Mouse (Mus musculus): Measurements from ENCODE around the gene Usb1. TPM values are rescaled to one million over a fixed set of nuclear protein-coding genes. Genes with fewer than 3 reads are reported as not detected.
A peak's percentile ranks its signal among the peaks of the same experiment; 100 is the strongest.

The Usb1 gene
- polyA plus RNA-seq (2016; fragmentation: Nextera tagmentation; extraction: Ambion mirVana) = 33.9 and 37.1 TPM in 2 replicates

- Histone ChIP-seq H3K4me2 (replicated peaks) (peak within 1 kb of the TSS; percentile 88), H3K27ac (replicated peaks) (peak within 1 kb of the TSS; percentile 98), H3K4me3 (peak within 1 kb of the TSS; percentile 95), H3K9ac (replicated peaks) (peak within 1 kb of the TSS; percentile 95), H3K36me3 (peaks cover 33% of the 10 kb centered on the region), H3K9me3 (no peaks in the 10 kb centered on the region), H3K27me3 (no peaks in the 10 kb centered on the region), H3K4me1 (peaks cover 20% of the 10 kb centered on the region)
- WGBS = under 1% methylated on average over 56 of the region's 80 CpGs
- peak; percentile 94 for ATAC-seq (ENCODE audit: low FRiP score, low read depth)
These were observed at the start of gene Usb1, which contains the start of gene Zfp319 for GRCm38 (mm10) chr8:95331720-95332436. TSS of gene Usb1 (plus strand) at chr8:95332284. TSS of gene Zfp319 (minus strand) at chr8:95331950.

GRCm38 (mm10) chr8:95289066-95289650 lies 42.9 kb upstream of the Usb1 start:
- Histone ChIP-seq H3K9me3 (no peaks in the 10 kb centered on the region), H3K36me3 (no peaks in the 10 kb centered on the region), H3K27me3 (no peaks in the 10 kb centered on the region), H3K4me1 (no peaks in the 10 kb centered on the region), H3K9ac (replicated peaks) (no peak overlapping the region), H3K4me2 (replicated peaks) (no peak overlapping the region), H3K27ac (replicated peaks) (no peak overlapping the region), H3K4me3 (no peak overlapping the region)
- no peak for ATAC-seq (ENCODE audit: low FRiP score, low read depth)
- WGBS = 84% methylated on average over 6 of the region's 6 CpGs

GRCm38 (mm10) chr8:95293172-95293571 lies 38.9 kb upstream of the Usb1 start:
- Histone ChIP-seq H3K36me3 (no peaks in the 10 kb centered on the region), H3K4me2 (replicated peaks) (no peak overlapping the region), H3K9me3 (no peaks in the 10 kb centered on the region), H3K4me3 (no peak overlapping the region), H3K27me3 (no peaks in the 10 kb centered on the region), H3K9ac (replicated peaks) (no peak overlapping the region), H3K27ac (replicated peaks) (no peak overlapping the region), H3K4me1 (no peaks in the 10 kb centered on the region)
- no peak for ATAC-seq (ENCODE audit: low FRiP score, low read depth)
- WGBS = 95% methylated on average over 11 of the region's 11 CpGs

DNA sequence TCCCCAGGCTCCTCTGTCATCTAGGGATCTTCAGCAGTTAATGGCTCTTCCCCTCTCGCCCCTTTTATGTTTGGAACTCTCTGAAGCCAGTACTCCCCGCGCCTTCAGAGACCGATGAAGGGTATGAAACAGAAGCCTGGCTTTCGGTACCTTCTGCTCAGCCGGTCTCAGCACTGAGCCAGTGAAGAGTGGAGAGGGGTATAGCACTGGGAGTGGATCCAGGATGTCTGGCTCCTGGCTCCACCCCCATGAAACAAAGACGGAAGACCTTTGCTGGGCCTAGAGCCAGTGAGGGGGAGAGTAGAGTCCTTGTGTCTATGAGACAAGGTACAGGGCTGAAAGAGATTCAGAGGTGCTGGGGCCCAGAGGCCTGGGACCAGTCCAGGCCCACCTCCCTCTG lies 38.2 kb upstream of the Usb1 start:
- WGBS = 78% methylated on average over 7 of the region's 7 CpGs
- no peak for ATAC-seq (ENCODE audit: low FRiP score, low read depth)

DNA sequence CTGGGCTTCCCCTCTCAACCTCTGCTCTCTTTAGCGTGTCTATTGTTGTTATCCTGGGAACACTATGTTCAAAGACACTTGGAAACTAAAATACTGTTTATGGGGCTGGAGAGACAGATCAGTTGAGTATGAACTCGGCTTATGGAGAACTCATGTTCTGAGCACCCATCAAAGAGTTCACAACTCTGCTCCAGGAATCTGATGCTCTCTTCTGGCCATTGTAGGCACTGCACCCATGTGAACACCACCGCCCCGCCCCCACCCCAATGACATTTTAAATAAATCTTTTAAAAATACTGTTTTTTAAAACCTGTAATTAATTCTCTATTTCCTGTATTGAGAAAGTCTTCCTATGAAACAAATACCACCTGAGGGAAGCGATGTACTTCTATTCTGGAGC lies 29.7 kb upstream of the Usb1 start:
- no peak overlapping the region for H3K27ac ChIP-seq (replicated peaks)
- H3K4me2 ChIP-seq (replicated peaks) = no peak overlapping the region
- H3K9me3 ChIP-seq = no peaks in the 10 kb centered on the region
- H3K4me3 ChIP-seq = no peak overlapping the region
- no peaks in the 10 kb centered on the region for H3K27me3 ChIP-seq
- H3K9ac ChIP-seq (replicated peaks) = no peak overlapping the region
- no peaks in the 10 kb centered on the region for H3K4me1 ChIP-seq
- H3K36me3 ChIP-seq = no peaks in the 10 kb centered on the region
- no peak for ATAC-seq (ENCODE audit: low FRiP score, low read depth)
- 22% methylated on average over 5 of the region's 5 CpGs for WGBS

More for the DNA sequence above, 38.2 kb upstream of the Usb1 start:
- Histone ChIP-seq H3K4me2 (replicated peaks) (no peak overlapping the region), H3K9ac (replicated peaks) (no peak overlapping the region), H3K4me1 (no peaks in the 10 kb centered on the region), H3K36me3 (no peaks in the 10 kb centered on the region), H3K9me3 (no peaks in the 10 kb centered on the region), H3K4me3 (no peak overlapping the region), H3K27ac (replicated peaks) (no peak overlapping the region), H3K27me3 (no peaks in the 10 kb centered on the region)

DNA sequence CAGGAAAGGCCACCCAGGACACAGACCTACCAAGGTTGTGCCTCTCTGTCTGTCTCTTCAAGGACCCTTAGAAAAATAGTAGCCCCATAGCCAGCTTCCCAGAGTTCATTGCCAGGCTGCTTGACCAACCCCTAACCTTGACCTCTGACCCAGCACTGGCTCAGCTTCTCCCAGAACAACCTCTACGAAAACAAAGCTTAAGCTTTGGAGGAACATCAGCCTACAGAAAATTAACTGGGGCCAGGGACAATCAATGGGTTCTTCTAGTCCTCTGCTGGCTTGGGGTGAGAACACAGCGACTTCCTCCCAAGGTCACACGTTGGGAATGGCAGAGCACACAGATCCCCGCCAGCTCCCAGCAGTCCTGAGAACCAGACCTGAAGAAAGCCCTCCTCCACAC lies 26.6 kb upstream of the Usb1 start:
- no peak overlapping the region for H3K27ac ChIP-seq (replicated peaks)
- H3K9ac ChIP-seq (replicated peaks) = no peak overlapping the region
- 84% methylated on average over 4 of the region's 4 CpGs for WGBS
- no peaks in the 10 kb centered on the region for H3K9me3 ChIP-seq
- no peak overlapping the region for H3K4me3 ChIP-seq
- H3K27me3 ChIP-seq = no peaks in the 10 kb centered on the region
- no peak for ATAC-seq (ENCODE audit: low FRiP score, low read depth)
- peaks cover 6% of the 10 kb centered on the region for H3K4me1 ChIP-seq
- no peaks in the 10 kb centered on the region for H3K36me3 ChIP-seq
- H3K4me2 ChIP-seq (replicated peaks) = no peak overlapping the region

DNA sequence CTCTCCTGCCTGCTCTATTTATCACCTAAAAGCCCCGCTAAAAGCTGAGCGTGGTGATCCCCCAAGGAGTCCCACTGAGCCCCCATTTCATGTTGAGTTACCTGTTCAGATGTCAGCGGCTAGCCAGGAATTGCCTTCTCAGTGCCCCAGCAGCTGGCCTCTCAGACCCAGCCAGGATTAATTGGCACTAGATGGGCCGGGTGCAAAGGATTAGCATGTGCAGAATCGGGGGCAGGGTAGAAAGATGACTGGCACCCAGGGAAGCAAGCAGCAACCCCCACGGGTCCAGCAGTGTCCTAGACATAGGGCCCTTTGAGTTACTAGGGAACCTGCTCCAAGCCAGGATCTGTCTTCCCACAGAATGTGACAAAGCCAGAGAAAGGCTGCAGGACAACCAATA lies 25.7 kb upstream of the Usb1 start, which contains the start of gene Cngb1:
Cngb1 (minus strand) TSS at position 155 of the 400 bp plus-strand sequence.
- Histone ChIP-seq H3K27ac (replicated peaks) (no peak within 1 kb of the TSS), H3K27me3 (no peaks in the 10 kb centered on the region), H3K36me3 (no peaks in the 10 kb centered on the region), H3K4me2 (replicated peaks) (no peak within 1 kb of the TSS), H3K9me3 (no peaks in the 10 kb centered on the region), H3K4me1 (peaks cover 15% of the 10 kb centered on the region), H3K9ac (replicated peaks) (no peak within 1 kb of the TSS), H3K4me3 (no peak within 1 kb of the TSS)
- ATAC-seq (ENCODE audit: low FRiP score, low read depth) = no peak
- 37% methylated on average over 6 of the region's 6 CpGs for WGBS

DNA sequence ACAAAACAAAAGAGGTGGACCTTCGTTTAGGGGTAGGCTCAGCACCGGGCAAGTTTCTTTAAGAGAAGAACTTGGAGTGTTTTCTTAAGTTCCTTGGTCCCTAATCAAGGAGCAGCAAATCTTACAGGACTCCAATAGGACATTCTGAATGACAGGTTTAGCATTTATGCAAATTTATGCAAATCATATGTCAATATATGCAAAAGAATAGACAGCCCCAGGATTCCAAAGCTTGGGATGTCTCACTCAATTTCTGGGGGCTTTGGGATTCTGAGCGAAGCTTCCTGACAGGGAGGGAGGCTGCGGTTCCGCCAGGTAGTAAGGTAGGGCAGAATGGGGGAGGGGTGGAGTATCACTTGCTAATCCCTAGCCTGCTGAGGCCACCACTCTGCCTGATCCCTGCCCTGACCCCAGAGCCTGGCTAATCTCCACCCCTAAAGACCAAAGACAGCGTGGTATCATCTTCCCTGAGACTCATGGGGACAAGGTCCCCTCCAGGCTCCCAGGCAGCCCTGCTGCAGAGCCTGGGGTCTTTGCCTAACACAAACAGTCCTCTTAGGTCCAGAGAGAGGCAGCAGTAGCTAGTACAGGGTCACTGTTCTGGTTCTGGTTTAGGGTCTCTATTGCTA lies 21.6 kb upstream of the Usb1 start, which contains the start of gene Tepp:
Tepp (plus strand) TSS at position 225 of the 629 bp plus-strand sequence.
- Histone ChIP-seq H3K9me3 (no peaks in the 10 kb centered on the region), H3K27ac (replicated peaks) (no peak within 1 kb of the TSS), H3K9ac (replicated peaks) (no peak within 1 kb of the TSS), H3K36me3 (no peaks in the 10 kb centered on the region), H3K4me2 (replicated peaks) (no peak within 1 kb of the TSS), H3K4me3 (no peak within 1 kb of the TSS), H3K27me3 (no peaks in the 10 kb centered on the region), H3K4me1 (peaks cover 17% of the 10 kb centered on the region)
- peak; percentile 44; the same call in 1 of the 2 replicates for ATAC-seq (ENCODE audit: low FRiP score, low read depth)
- WGBS = 18% methylated on average over 6 of the region's 6 CpGs

DNA sequence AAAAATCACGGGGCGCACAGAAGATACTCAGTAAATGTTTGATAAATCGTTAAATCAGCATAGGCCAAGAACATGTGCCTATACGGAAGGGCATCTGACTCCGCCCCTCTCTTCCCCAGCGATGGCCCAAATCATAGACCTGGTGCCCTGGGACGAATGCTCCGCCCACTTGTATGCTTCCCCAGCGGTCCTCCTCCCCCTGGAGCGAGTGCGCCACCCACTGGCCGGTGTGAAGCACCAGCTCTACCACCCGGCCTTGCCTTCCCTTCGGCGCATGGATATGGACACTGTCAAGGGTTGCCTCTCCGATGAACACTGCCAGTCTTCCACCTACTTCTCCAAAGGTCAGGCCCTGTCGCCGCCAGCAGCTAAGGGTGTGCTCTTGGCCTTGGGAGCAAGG lies 19.2 kb upstream of the Usb1 start:
- Histone ChIP-seq H3K27me3 (no peaks in the 10 kb centered on the region), H3K27ac (replicated peaks) (no peak overlapping the region), H3K9me3 (no peaks in the 10 kb centered on the region), H3K36me3 (no peaks in the 10 kb centered on the region), H3K9ac (replicated peaks) (no peak overlapping the region), H3K4me2 (replicated peaks) (no peak overlapping the region), H3K4me3 (no peak overlapping the region), H3K4me1 (peaks cover 17% of the 10 kb centered on the region)
- no peak for ATAC-seq (ENCODE audit: low FRiP score, low read depth)
- WGBS = 70% methylated on average over 18 of the region's 18 CpGs

- Histone ChIP-seq H3K9ac (replicated peaks) (no peak overlapping the region), H3K9me3 (no peaks in the 10 kb centered on the region), H3K4me1 (peaks cover 17% of the 10 kb centered on the region), H3K4me2 (replicated peaks) (no peak overlapping the region), H3K27me3 (peaks cover 6% of the 10 kb centered on the region; the same call in 1 of the 2 replicates), H3K36me3 (no peaks in the 10 kb centered on the region), H3K27ac (replicated peaks) (no peak overlapping the region), H3K4me3 (no peak overlapping the region)
- WGBS = 92% methylated on average over 6 of the region's 6 CpGs
- no peak for ATAC-seq (ENCODE audit: low FRiP score, low read depth)
These were observed 18.2 kb upstream of the Usb1 start for GRCm38 (mm10) chr8:95313857-95314256.

DNA sequence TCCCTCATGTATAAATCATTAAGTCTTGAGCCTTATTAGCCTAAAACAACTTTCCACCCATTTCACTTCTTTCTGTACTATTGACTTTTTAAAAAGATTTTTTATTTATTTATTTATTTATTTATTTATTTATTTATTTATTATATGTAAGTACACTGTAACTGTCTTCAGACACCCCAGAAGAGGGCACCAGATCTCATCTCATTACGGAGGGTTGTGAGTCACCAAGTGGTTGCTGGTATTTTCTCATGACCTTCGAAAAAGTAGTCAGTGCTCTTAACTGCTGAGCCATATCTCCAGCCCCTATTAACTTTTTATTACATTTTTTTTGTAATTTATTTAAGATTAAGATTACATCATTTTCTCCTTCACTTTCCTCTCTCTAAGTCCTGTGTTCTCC lies 17.4 kb upstream of the Usb1 start:
- Histone ChIP-seq H3K36me3 (no peaks in the 10 kb centered on the region), H3K4me3 (no peak overlapping the region), H3K9me3 (no peaks in the 10 kb centered on the region), H3K4me2 (replicated peaks) (no peak overlapping the region), H3K27ac (replicated peaks) (no peak overlapping the region), H3K9ac (replicated peaks) (no peak overlapping the region), H3K27me3 (peaks cover 11% of the 10 kb centered on the region), H3K4me1 (peaks cover 17% of the 10 kb centered on the region)
- 86% methylated on average over 2 of the region's 2 CpGs for WGBS
- no peak for ATAC-seq (ENCODE audit: low FRiP score, low read depth)

- H3K27me3 ChIP-seq = peaks cover 17% of the 10 kb centered on the region
- ATAC-seq (ENCODE audit: low FRiP score, low read depth) = no peak
- H3K9ac ChIP-seq (replicated peaks) = no peak overlapping the region
- no peak overlapping the region for H3K4me3 ChIP-seq
- H3K4me2 ChIP-seq (replicated peaks) = no peak overlapping the region
- H3K9me3 ChIP-seq = no peaks in the 10 kb centered on the region
- no peak overlapping the region for H3K27ac ChIP-seq (replicated peaks)
- WGBS = 100% methylated on average over 1 of the region's 1 CpGs
- H3K4me1 ChIP-seq = peaks cover 19% of the 10 kb centered on the region
- H3K36me3 ChIP-seq = no peaks in the 10 kb centered on the region
These were observed 16.7 kb upstream of the Usb1 start for GRCm38 (mm10) chr8:95315350-95315749.

Data from midbrain, embryonic 12.5 days (tissue).